Mouse (Mus musculus): ENCODE data around the gene Cdkn1a. TPM values are rescaled to one million over a fixed set of nuclear protein-coding genes. Genes with fewer than 3 reads are reported as not detected.
"Not testable (repeated sequence)": the region's sequence is repeated elsewhere in the genome, so short reads cannot be mapped to it uniquely, and the experiment has no call there.

The Cdkn1a gene
- total RNA-seq (2021) = 100 to 1,000 TPM; 138 to 142 TPM
- long read RNA-seq, experiment 1, transcript Cdkn1a-201 (3 exons, 1,913 nt) = major isoform, 49 of 59 reads
- long read RNA-seq, experiment 1, partial matches to known transcripts = 9 of 59 reads
- long read RNA-seq, experiment 1, other reads (novel, unspliced or antisense) = 1 of 59 reads
- long read RNA-seq, experiment 2, transcript Cdkn1a-201 (3 exons, 1,913 nt) = major isoform, 83 of 98 reads
- long read RNA-seq, experiment 2, partial matches to known transcripts = 0 of 98 reads
- long read RNA-seq, experiment 2, other reads (novel, unspliced or antisense) = 13 of 98 reads

DNA sequence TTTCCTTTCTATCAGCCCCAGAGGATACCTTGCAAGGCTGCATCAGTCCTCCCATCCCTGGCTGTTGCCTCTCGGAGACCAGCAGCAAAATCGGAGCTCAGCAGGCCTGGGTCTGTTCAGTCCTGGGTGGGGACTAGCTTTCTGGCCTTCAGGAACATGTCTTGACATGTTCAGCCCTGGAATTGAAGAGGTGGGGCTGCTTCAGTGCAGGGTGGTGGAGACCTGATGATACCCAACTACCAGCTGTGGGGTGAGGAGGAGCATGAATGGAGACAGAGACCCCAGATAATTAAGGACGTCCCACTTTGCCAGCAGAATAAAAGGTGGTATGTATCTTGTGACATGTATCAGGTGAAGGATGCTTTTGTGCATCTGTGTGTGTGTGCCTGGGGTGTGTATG, at the start of gene Cdkn1a:
Gene Cdkn1a, plus strand, starts transcription at position 201 of the 400 bp plus-strand sequence.
- DNase-seq (ENCODE audit: low spot score in 2 of 2) = no peak

- DNase-seq (ENCODE audit: low spot score in 2 of 2) = not testable (repeated sequence)
Measured at GRCm38 (mm10) chr17:29041632-29042031, 49.1 kb upstream of the Cdkn1a start.

GRCm38 (mm10) chr17:29042569-29042968, 48.2 kb upstream of the Cdkn1a start:
- DNase-seq (ENCODE audit: low spot score in 2 of 2) = no peak

- DNase-seq (ENCODE audit: low spot score in 2 of 2) = no peak
Measured at GRCm38 (mm10) chr17:29043583-29043982, 47.2 kb upstream of the Cdkn1a start.

DNA sequence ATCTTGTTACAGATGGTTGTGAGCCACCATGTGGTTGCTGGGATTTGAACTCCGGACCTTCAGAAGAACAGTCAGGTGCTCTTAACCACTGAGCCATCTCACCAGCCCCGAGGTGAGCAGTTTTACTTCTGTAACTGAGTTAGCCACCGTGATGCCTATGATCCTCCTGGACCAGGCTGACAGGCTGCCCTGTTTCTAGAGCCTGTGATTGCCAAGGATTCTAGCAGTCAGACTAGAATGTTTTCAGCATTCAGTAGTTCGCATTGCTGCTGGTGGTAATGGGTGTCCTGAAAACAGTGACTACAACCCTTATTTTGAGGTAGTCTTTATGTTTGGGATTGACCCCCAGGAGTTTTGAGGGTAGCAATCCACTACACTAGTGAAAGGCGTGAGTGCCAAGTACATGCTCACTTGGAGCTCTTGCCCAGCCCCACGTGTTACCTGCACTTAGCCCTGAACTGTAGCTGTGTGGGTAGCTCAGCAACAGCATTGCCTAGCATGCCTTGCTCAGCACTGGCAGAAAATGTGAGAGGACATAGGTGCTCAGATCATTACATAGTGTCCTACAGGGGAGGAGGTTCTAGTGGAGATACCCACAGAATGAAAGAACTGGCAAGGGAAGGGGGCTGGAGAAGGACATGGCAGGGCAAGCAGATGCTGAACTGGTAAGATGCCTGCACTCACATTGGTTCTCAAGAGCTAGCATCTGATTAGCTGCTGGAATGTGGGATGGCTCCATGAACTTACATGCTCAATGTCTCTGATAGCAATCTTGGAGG, 46.4 kb upstream of the Cdkn1a start:
- no peak for DNase-seq (ENCODE audit: low spot score in 2 of 2)

- DNase-seq (ENCODE audit: low spot score in 2 of 2) = no peak
Measured at GRCm38 (mm10) chr17:29044925-29045319, 45.9 kb upstream of the Cdkn1a start.

GRCm38 (mm10) chr17:29045741-29046530, 44.8 kb upstream of the Cdkn1a start:
- no peak for DNase-seq (ENCODE audit: low spot score in 2 of 2)

- no peak for DNase-seq (ENCODE audit: low spot score in 2 of 2)
Measured at GRCm38 (mm10) chr17:29046863-29047262, 43.9 kb upstream of the Cdkn1a start.

DNA sequence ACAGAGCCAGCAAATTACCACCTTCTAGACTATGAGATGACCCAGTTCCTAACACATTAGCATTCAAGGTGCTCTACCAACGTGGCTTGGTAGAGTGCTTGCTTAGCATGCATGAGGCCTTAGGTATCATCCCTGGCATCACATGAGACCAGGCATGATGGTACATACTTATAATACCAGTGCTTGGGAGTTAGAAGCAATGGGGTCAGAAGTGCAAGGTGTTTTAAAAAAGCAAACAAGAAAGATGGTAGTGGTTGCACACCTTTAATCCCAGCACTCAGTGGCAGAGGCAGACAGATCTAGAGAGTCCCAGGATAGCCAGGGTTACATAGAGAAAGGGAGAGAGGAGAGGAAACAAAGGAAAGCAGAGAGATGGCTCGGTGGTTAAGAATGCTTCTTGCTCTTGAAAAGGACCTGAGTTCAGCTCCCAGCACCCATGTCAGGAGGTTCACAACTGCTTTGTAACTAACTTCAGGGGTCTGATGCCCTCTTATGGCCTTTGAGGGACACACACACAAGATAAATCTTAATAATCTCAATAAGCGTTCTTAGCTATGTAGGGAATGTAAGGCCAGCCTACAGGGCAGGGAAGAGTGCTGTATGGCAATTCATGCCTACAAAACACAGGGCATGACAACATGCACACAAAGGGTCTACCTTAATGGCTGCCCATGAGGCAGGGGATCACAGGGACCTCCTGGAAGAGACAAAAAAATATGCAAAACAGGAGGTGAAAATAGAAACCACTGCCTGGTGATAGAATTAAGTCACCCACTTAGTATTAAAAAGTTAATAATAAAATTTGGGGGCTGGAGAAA, 42.9 kb upstream of the Cdkn1a start:
- DNase-seq (ENCODE audit: low spot score in 2 of 2) = no peak

- DNase-seq (ENCODE audit: low spot score in 2 of 2) = peak; percentile 78 to 84
Measured at GRCm38 (mm10) chr17:29048748-29049507, 41.8 kb upstream of the Cdkn1a start.

DNA sequence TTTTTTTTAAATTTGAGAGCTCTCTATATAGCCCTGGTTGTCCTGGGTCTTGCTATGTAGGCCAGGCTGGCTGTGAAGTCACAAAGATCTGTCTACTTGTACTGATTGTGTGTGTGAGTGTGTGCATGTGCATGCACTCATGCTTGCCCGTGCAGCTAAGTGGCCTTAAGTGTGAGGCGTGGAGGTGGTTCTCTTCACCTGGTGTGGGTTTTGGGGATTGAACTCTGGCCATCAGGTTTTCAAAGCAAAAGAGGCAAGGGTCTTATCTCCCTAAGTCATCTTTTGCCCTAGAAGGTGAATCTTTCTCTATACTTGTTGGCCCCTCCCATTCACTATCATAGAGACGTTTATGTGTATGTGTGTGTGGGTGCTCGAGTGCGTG, 41.3 kb upstream of the Cdkn1a start:
- DNase-seq (ENCODE audit: low spot score in 2 of 2) = no peak

GRCm38 (mm10) chr17:29049923-29050322, 40.9 kb upstream of the Cdkn1a start:
- DNase-seq (ENCODE audit: low spot score in 2 of 2) = no peak

DNA sequence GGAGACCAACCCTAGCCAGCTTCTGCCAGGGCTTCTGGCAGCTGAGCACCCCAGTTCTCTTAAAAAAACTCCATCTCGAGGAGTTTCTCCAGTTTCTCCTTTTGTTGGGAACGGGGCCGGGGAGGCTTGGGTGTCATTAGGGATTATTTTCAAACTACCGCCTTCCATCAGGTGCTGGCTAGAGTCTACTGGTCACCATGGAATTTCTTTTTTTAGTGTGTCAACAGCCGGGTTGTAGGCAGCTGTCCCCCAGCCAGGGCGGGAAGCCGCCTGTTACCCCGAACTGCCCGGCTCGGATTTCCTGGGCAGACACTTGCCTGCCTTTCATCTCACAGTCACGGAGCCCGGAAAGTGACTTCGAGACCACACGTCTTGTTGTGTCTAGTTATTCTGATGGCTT, 40.0 kb upstream of the Cdkn1a start:
- peak; percentile 41 to 59 for DNase-seq (ENCODE audit: low spot score in 2 of 2)

GRCm38 (mm10) chr17:29053067-29053466, 37.7 kb upstream of the Cdkn1a start:
- no peak for DNase-seq (ENCODE audit: low spot score in 2 of 2)

- peak; percentile 69 to 76 for DNase-seq (ENCODE audit: low spot score in 2 of 2)
Measured at GRCm38 (mm10) chr17:29053841-29054240, 36.9 kb upstream of the Cdkn1a start.

DNA sequence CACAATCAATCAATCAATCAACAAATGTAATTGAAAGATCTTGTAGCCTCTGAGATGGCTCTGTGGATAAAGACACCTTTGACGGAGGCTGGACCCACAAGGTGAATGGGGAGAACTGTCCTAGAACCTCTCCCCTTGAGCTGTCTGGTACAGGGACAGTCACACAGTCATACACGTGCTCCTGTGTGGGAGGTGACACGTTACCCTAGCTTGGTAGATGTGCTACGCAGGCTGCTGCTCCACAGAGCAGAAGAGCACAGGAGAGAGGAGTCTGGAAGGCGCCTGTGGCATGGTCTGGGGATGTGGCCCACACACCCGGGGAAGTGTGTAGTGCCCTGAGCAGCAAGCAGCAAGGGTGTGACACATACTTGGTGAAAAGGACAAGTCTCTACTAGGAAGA, 36.3 kb upstream of the Cdkn1a start:
- no peak for DNase-seq (ENCODE audit: low spot score in 2 of 2)

- no peak for DNase-seq (ENCODE audit: low spot score in 2 of 2)
Measured at GRCm38 (mm10) chr17:29055586-29055985, 35.2 kb upstream of the Cdkn1a start.

DNA sequence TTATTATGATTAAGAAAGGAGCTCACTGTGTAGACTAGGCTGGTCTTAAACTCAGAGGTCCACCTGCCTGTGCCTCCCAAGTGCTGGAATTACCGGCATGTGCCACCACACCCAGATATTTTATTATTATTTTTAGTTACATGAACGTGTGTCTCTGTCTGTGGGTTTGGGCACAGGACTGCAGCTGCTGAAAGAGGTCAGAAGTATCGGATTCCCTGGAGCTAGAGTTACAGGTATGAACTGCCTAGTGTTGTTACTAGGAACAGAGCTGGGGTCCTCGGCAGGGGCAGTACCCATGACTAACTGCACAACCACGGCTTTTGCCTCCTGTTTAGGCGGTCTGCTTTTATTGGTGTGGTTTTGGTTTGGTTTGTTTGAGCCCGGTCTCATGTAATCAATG, 34.6 kb upstream of the Cdkn1a start:
- no peak for DNase-seq (ENCODE audit: low spot score in 2 of 2)

- DNase-seq (ENCODE audit: low spot score in 2 of 2) = no peak
Measured at GRCm38 (mm10) chr17:29056699-29057151, 34.1 kb upstream of the Cdkn1a start.

DNA sequence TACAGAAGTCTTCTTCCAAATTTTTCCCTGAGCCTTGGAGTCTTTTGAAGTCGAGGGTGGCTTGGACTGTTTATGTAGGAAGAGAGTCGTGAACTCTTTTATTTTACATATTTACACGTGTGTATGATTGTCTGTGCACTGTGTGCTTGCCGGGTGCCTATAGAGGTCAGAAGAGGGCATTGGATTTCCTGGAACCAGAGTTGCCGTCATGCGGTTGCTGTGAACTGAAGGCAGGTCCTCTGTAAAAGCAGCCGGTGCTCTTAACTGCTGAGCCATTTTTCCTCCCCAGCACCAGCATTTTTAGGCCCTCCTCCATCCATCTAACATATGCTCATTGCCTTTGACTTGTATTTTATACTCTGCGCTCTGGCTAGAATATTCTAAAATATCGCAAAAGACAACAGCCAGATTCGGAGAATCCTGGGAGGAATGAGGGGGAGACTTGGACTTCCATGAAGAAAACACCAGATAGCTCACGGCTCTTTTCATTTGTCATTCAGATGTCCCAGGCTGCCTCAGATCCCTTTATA, 33.4 kb upstream of the Cdkn1a start:
- no peak for DNase-seq (ENCODE audit: low spot score in 2 of 2)
